Mouse (Mus musculus) embryonic facial prominence, embryonic 11.5 days (tissue): ENCODE measurements around the gene Fancf. TPM values are rescaled to one million over a fixed set of nuclear protein-coding genes. Genes with fewer than 3 reads are reported as not detected.

Experiments used
- polyA plus RNA-seq: library from polyadenylated mRNA; unstranded; fragments of >200 nt; fragmentation: Nextera tagmentation; extraction: Ambion mirVana; gene quantifications from 2 replicates; pipeline ENCODE4 v1.2.1, GENCODE M21; 2014

Gene Fancf
- polyA plus RNA-seq, 1 experiment from 2014 or later: 16.8 TPM

Other genes starting within 250 kb of the Fancf start
- gene Slc17a6, start 240.3 kb downstream of the Fancf start, polyA plus RNA-seq: 5.5 and 9.5 TPM in 2 replicates
- 51.2 and 60.9 TPM in 2 replicates for gene Gas2, start 252 bp downstream of the Fancf start, polyA plus RNA-seq
- gene Svip, start 143.8 kb upstream of the Fancf start, polyA plus RNA-seq: 11.1 and 16.2 TPM in 2 replicates
- gene 1700015G11Rik, start 153.5 kb upstream of the Fancf start, polyA plus RNA-seq: not detected in 2 replicates